Mouse (Mus musculus) midbrain, embryonic 10.5 days (tissue): ENCODE measurements around the gene Rcsd1. TPM values are rescaled to one million over a fixed set of nuclear protein-coding genes. Genes with fewer than 3 reads are reported as not detected.
A peak's percentile ranks its signal among the peaks of the same experiment; 100 is the strongest.

Experiments
- DNase-seq: peaks from one replicate; pipeline ENCODE4 v3.0.0-alpha.2; 2017; ENCODE audit warnings: low spot score
- H3K27ac ChIP-seq: fragments of 300-500 bp; sonication (generic); replicated peaks from 2 replicates; pipeline ENCODE4 v1.5.1; 2016; ENCODE audit warnings: mild to moderate bottlenecking
- H3K27me3 ChIP-seq: fragments of 300-500 bp; sonication (generic); 2 replicates; pipeline ENCODE4 v1.6.1; 2016; ENCODE audit warnings: low read depth, mild to moderate bottlenecking; ENCODE audit not compliant: poor library complexity, severe bottlenecking
- H3K36me3 ChIP-seq: fragments of 300-500 bp; sonication (generic); 2 replicates; pipeline ENCODE4 v1.6.1; 2016; ENCODE audit warnings: mild to moderate bottlenecking, moderate library complexity
- H3K4me1 ChIP-seq: fragments of 300-500 bp; sonication (generic); 2 replicates; pipeline ENCODE4 v1.6.1; 2016
- H3K4me3 ChIP-seq: fragments of 300-500 bp; sonication (generic); 2 replicates; pipeline ENCODE4 v1.5.1; 2016; ENCODE audit warnings: mild to moderate bottlenecking, moderate library complexity
- H3K9me3 ChIP-seq: fragments of 300-500 bp; sonication (generic); replicated peaks from 2 replicates; pipeline ENCODE4 v1.6.1; 2016; ENCODE audit warnings: mild to moderate bottlenecking
- WGBS: fragments of 180-500 bp; shearing (Covaris S2); methylation state at CpG from one replicate; pipeline ENCODE4 v1.1.7; 2016; 5-methylcytosine and 5-hydroxymethylcytosine counted together
- polyA plus RNA-seq: library from polyadenylated mRNA; unstranded; fragments of >200 nt; fragmentation: Nextera tagmentation; extraction: Ambion mirVana; gene quantifications from 2 replicates; pipeline ENCODE4 v1.2.1, GENCODE M21; 2016

Gene Rcsd1
- polyA plus RNA-seq, 1 experiment from 2014 or later: 8.7 TPM

DNA sequence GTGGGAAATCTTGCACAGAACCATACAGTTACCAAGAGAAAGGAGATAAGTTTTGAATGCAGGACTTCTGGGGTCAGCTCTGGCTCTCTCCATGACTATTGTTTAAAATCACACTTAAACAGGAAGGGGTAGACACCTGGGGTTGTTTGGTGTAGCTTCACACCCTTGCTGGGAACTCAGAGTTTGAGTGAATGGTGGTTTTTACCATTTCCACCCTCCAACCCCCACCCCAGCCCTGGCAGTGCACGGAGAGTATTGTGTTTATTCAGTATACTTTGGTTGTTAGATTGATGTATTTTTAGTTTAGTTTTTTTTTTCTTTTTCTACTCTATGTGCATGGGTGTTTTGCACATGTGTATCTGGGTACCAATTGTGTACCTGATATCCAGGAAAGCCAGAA lies 20.6 kb upstream of the Rcsd1 start:
- Histone ChIP-seq H3K27me3 (no peaks in the 10 kb centered on the region), H3K4me3 (no peak overlapping the region), H3K4me1 (peaks cover 20% of the 10 kb centered on the region), H3K9me3 (no peaks in the 10 kb centered on the region), H3K27ac (no peak overlapping the region), H3K36me3 (no peaks in the 10 kb centered on the region)
- 64% methylated on average over 1 of the region's 1 CpGs for WGBS
- DNase-seq: no peak

DNA sequence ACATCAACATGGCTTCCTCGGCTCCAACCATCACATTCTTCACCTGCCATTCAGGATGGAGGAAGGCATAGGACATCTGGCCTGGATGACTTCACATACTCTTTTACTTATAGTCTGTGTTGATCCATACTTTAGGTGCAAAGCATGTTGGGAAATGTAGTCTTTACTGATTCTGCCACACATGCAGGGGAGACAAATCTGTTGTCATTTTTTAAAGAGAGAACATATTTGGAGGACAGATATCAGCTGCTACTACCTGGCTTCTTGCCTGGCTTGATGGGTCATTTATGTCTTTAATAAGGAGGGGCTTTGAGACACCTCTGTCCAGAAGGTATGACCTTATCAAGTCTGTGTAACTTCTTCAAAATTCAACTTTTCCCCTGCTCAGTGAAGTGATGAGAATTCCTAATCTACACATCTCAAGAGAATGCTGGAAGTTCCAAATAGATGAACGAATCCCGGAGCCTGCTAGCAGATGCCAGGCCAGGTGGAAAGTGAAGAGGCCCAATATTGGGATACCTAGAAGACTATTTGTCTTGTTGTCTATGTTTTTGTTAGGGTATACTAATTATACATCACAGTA lies 18.6 kb upstream of the Rcsd1 start:
- Histone ChIP-seq H3K4me1 (peaks cover 31% of the 10 kb centered on the region), H3K27me3 (no peaks in the 10 kb centered on the region), H3K9me3 (no peaks in the 10 kb centered on the region), H3K27ac (no peak overlapping the region), H3K4me3 (no peak overlapping the region), H3K36me3 (no peaks in the 10 kb centered on the region)
- 90% methylated on average over 3 of the region's 3 CpGs for WGBS
- no peak for DNase-seq

- no peak for DNase-seq
- Histone ChIP-seq H3K36me3 (no peaks in the 10 kb centered on the region), H3K9me3 (no peaks in the 10 kb centered on the region), H3K27me3 (no peaks in the 10 kb centered on the region), H3K4me1 (peaks cover 31% of the 10 kb centered on the region), H3K4me3 (no peak overlapping the region), H3K27ac (0 out of 2 replicates have a peak overlapping the region, but pooled peaks have one; percentile 23)
- WGBS: 50% methylated on average over 1 of the region's 1 CpGs
These were observed 17.4 kb upstream of the Rcsd1 start for GRCm38 (mm10) chr1:165726986-165727385.

- WGBS: 70% methylated on average over 4 of the region's 4 CpGs
- Histone ChIP-seq H3K27me3 (no peaks in the 10 kb centered on the region), H3K9me3 (no peaks in the 10 kb centered on the region), H3K4me1 (peaks cover 31% of the 10 kb centered on the region), H3K4me3 (no peak overlapping the region), H3K27ac (no peak overlapping the region), H3K36me3 (no peaks in the 10 kb centered on the region)
- no peak for DNase-seq
These were observed 15.6 kb upstream of the Rcsd1 start for GRCm38 (mm10) chr1:165725039-165725644.

GRCm38 (mm10) chr1:165724219-165725033 lies 14.9 kb upstream of the Rcsd1 start:
- DNase-seq: no peak
- H3K27ac ChIP-seq: no peak overlapping the region
- 64% methylated on average over 11 of the region's 11 CpGs for WGBS
- no peak overlapping the region for H3K4me3 ChIP-seq
- no peaks in the 10 kb centered on the region for H3K36me3 ChIP-seq
- H3K4me1 ChIP-seq: peaks cover 31% of the 10 kb centered on the region
- no peaks in the 10 kb centered on the region for H3K27me3 ChIP-seq
- no peaks in the 10 kb centered on the region for H3K9me3 ChIP-seq

- no peaks in the 10 kb centered on the region for H3K9me3 ChIP-seq
- no peak overlapping the region for H3K4me3 ChIP-seq
- no peaks in the 10 kb centered on the region for H3K36me3 ChIP-seq
- no peak for DNase-seq
- WGBS: 95% methylated on average over 9 of the region's 9 CpGs
- H3K4me1 ChIP-seq: peaks cover 41% of the 10 kb centered on the region
- no peaks in the 10 kb centered on the region for H3K27me3 ChIP-seq
- no peak overlapping the region for H3K27ac ChIP-seq
These were observed 13.1 kb upstream of the Rcsd1 start for GRCm38 (mm10) chr1:165722531-165723123.

GRCm38 (mm10) chr1:165718543-165719105 lies 9.1 kb upstream of the Rcsd1 start:
- no peaks in the 10 kb centered on the region for H3K36me3 ChIP-seq
- H3K4me3 ChIP-seq: no peak overlapping the region
- H3K27ac ChIP-seq: no peak overlapping the region
- WGBS: 77% methylated on average over 15 of the region's 15 CpGs
- peaks cover 11% of the 10 kb centered on the region; the same call in 1 of the 2 replicates for H3K4me1 ChIP-seq
- no peak for DNase-seq
- no peaks in the 10 kb centered on the region for H3K27me3 ChIP-seq
- no peaks in the 10 kb centered on the region for H3K9me3 ChIP-seq

DNA sequence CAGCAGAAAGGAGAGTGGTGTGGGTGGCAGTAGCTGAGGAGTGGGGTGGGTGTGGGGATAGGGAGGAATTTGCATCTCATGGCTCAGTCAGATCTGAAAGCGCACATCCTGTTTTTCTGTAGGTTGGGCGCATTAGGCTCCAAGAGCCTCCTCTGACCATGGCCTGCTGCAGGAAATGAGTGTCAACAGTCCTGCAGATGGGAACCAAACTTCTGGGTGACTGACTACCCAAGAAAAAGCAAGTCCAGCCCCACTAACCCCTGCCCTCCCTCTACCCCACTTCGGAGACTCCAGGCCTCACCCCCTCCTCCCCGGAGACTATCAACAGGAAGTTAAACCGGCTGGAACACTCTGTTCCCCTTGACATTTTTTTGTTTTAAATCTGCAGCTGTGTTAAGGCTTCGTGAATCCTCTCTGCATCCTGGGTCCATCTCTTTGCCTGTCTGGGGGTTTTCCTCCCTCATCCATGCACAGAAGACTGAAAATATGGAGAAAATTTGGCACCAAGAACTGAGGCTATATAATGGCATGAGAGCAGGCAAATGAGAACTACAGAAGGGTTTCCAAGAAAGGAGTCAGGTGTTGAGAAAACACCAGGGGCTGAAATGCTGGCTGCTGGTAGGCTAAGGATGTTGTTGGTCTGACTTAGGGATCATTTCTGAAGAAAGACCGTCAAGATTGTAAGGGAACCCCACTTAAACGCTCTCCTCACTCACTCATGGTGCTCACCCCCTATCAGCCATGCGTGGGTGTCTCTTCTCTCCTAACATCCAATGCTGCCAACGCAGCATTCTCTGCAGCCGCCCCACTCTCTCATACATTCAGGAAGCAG lies 8.4 kb upstream of the Rcsd1 start:
- Histone ChIP-seq H3K27ac (no peak overlapping the region; the same call in 1 of the 2 replicates), H3K4me1 (peaks cover 11% of the 10 kb centered on the region; the same call in 1 of the 2 replicates)

GRCm38 (mm10) chr1:165716426-165716825 lies 6.9 kb upstream of the Rcsd1 start:
- no peaks in the 10 kb centered on the region for H3K36me3 ChIP-seq
- no peak for DNase-seq
- H3K27me3 ChIP-seq: no peaks in the 10 kb centered on the region
- WGBS: 90% methylated on average over 4 of the region's 4 CpGs
- no peak overlapping the region for H3K4me3 ChIP-seq
- no peak overlapping the region for H3K27ac ChIP-seq
- no peaks in the 10 kb centered on the region for H3K9me3 ChIP-seq
- H3K4me1 ChIP-seq: peaks cover 11% of the 10 kb centered on the region; the same call in 1 of the 2 replicates

More for the DNA sequence above, 8.4 kb upstream of the Rcsd1 start:
- WGBS: 64% methylated on average over 11 of the region's 11 CpGs
- Histone ChIP-seq H3K36me3 (no peaks in the 10 kb centered on the region), H3K9me3 (no peaks in the 10 kb centered on the region), H3K27me3 (no peaks in the 10 kb centered on the region), H3K4me3 (no peak overlapping the region)
- DNase-seq: no peak

DNA sequence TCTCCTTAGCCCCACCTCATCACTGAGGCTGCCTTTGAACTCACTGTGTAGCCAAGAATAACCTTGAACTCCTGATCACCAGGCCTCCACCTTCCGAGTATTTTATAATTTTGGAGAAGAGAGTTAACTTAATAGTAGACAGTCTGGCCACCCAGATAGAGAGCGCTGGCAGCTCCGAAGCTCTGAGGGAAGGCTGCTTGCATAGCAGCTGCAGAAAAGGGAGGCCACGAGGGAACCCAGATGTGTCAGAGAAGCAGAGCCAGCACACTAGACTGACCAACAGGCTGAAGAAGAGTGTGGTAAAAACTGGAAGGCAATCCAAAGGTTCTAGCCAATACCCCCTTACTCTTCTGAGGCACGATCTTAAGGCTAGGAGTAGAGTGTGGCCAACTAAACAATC lies 4.2 kb upstream of the Rcsd1 start:
- no peak overlapping the region for H3K4me3 ChIP-seq
- DNase-seq: no peak

GRCm38 (mm10) chr1:165711914-165712313 lies 2.4 kb upstream of the Rcsd1 start:
- DNase-seq: no peak
- peaks cover 36% of the 10 kb centered on the region for H3K27me3 ChIP-seq
- peaks cover 20% of the 10 kb centered on the region for H3K4me1 ChIP-seq
- no peak overlapping the region for H3K27ac ChIP-seq
- H3K4me3 ChIP-seq: no peak overlapping the region
- H3K9me3 ChIP-seq: no peaks in the 10 kb centered on the region
- WGBS: 91% methylated on average over 5 of the region's 5 CpGs
- no peaks in the 10 kb centered on the region for H3K36me3 ChIP-seq

More for the DNA sequence above, 4.2 kb upstream of the Rcsd1 start:
- Histone ChIP-seq H3K4me1 (peaks cover 13% of the 10 kb centered on the region; the same call in 1 of the 2 replicates), H3K9me3 (no peaks in the 10 kb centered on the region), H3K27me3 (peaks cover 17% of the 10 kb centered on the region), H3K27ac (no peak overlapping the region), H3K36me3 (no peaks in the 10 kb centered on the region)
- WGBS: 85% methylated on average over 5 of the region's 5 CpGs
